Mouse (Mus musculus): ENCODE results near the gene Atp5b.

DNA sequence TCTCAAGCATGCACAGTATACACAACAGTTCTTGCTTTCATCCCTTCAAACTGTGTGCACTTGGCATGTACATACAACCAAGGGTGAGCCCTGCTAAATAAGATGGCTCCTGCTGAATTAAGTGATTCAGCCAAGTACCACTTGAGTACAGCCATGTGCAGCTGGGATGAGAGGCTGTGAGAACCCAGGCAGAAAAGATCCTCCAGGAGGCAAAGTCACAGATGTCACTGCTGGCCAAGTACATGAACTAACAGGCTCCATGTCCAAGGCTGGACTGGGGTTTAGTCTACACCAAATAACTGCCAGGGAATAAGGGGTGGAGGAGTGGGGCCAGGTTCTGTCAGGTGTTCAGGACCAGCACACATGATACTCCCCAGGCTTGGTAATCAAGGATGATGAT, 48.7 kb downstream of the Atp5b start:
- TF ChIP-seq CTCF (IDR thresholded peaks at IDR 0.05; ENCODE audit: extremely low read depth, insufficient read depth, insufficient read length, insufficient replicate concordance) (no peak), POLR2A (IDR thresholded peaks at IDR 0.05; ENCODE audit: low read depth, low read length) (no peak)
